Mouse (Mus musculus) embryonic facial prominence, embryonic 13.5 days (tissue): Measurements from ENCODE around the gene Mmp15. TPM values are rescaled to one million over a fixed set of nuclear protein-coding genes. Genes with fewer than 3 reads are reported as not detected.
A peak's percentile ranks its signal among the peaks of the same experiment; 100 is the strongest.

Experiments
- ATAC-seq: fragments of 200-750 bp; cut with Nextera tagmentation; 2 replicates; pipeline ENCODE4 v1.8.0; 2017; ENCODE audit warnings: low read depth; ENCODE audit not compliant: insufficient number of reproducible peaks, insufficient read depth, low FRiP score, low TSS enrichment
- H3K27ac ChIP-seq: fragments of 300-500 bp; sonication (generic); 2 replicates; pipeline ENCODE4 v1.5.1; 2015; ENCODE audit warnings: moderate library complexity, mild to moderate bottlenecking, inconsistent platforms
- H3K27me3 ChIP-seq: fragments of 300-500 bp; sonication (generic); 2 replicates; pipeline ENCODE4 v1.6.1; 2015; ENCODE audit warnings: mild to moderate bottlenecking, inconsistent platforms
- H3K36me3 ChIP-seq: fragments of 300-500 bp; sonication (generic); 2 replicates; pipeline ENCODE4 v1.6.1; 2015; ENCODE audit warnings: mild to moderate bottlenecking, inconsistent platforms
- H3K4me1 ChIP-seq: fragments of 300-500 bp; sonication (generic); 2 replicates; pipeline ENCODE4 v1.6.1; 2015; ENCODE audit warnings: inconsistent platforms
- H3K4me2 ChIP-seq: fragments of 300-500 bp; sonication (generic); 2 replicates; pipeline ENCODE4 v1.6.1; 2015; ENCODE audit warnings: moderate library complexity, mild to moderate bottlenecking, inconsistent platforms
- H3K4me3 ChIP-seq: fragments of 300-500 bp; sonication (generic); 2 replicates; pipeline ENCODE4 v1.5.1; 2015; ENCODE audit warnings: mild to moderate bottlenecking, inconsistent platforms
- H3K9ac ChIP-seq: fragments of 300-500 bp; sonication (generic); 2 replicates; pipeline ENCODE4 v1.6.1; 2015; ENCODE audit warnings: mild to moderate bottlenecking, inconsistent platforms
- H3K9me3 ChIP-seq: fragments of 300-500 bp; sonication (generic); 2 replicates; pipeline ENCODE4 v1.6.1; 2016; ENCODE audit warnings: inconsistent platforms
- WGBS: fragments of 180-500 bp; shearing (Covaris S2); methylation state at CpG from one replicate; pipeline ENCODE4 v1.1.7; 2015; ENCODE audit warnings: mixed read lengths; 5-methylcytosine and 5-hydroxymethylcytosine counted together
- polyA plus RNA-seq: library from polyadenylated mRNA; unstranded; fragments of >200 nt; fragmentation: Nextera tagmentation; extraction: Ambion mirVana; gene quantifications from 2 replicates; pipeline ENCODE4 v1.2.1, GENCODE M21; 2015

Mmp15 gene
- polyA plus RNA-seq, 1 experiment from 2014 or later: 8.5 TPM

- Histone ChIP-seq H3K27ac (no peak overlapping the region), H3K27me3 (peaks cover 3% of the 10 kb centered on the region; the same call in 1 of the 2 replicates), H3K4me3 (no peak overlapping the region), H3K36me3 (peaks cover 61% of the 10 kb centered on the region), H3K9ac (no peak overlapping the region), H3K4me1 (peaks cover 22% of the 10 kb centered on the region), H3K4me2 (no peak overlapping the region), H3K9me3 (no peaks in the 10 kb centered on the region)
- WGBS: 42% methylated on average over 5 of the region's 5 CpGs
- no peak for ATAC-seq
Observed at GRCm38 (mm10) chr8:95324646-95325045, 27.4 kb upstream of the Mmp15 start.

- Histone ChIP-seq H3K4me1 (peaks cover 22% of the 10 kb centered on the region), H3K4me2 (no peak overlapping the region), H3K4me3 (no peak overlapping the region), H3K27ac (no peak overlapping the region), H3K9ac (no peak overlapping the region), H3K9me3 (no peaks in the 10 kb centered on the region), H3K27me3 (no peaks in the 10 kb centered on the region), H3K36me3 (peaks cover 61% of the 10 kb centered on the region)
- no peak for ATAC-seq
- 92% methylated on average over 5 of the region's 5 CpGs for WGBS
Observed at GRCm38 (mm10) chr8:95326822-95327221, 25.2 kb upstream of the Mmp15 start.

GRCm38 (mm10) chr8:95327866-95328465 is 24.1 kb upstream of the Mmp15 start:
- H3K4me1 ChIP-seq: peaks cover 25% of the 10 kb centered on the region
- WGBS: 85% methylated on average over 46 of the region's 46 CpGs

GRCm38 (mm10) chr8:95330367-95330766 is 21.7 kb upstream of the Mmp15 start:
- WGBS: 68% methylated on average over 1 of the region's 1 CpGs
- peak overlapping the region; percentile 98 for H3K9ac ChIP-seq
- H3K36me3 ChIP-seq: peaks cover 58% of the 10 kb centered on the region
- H3K4me2 ChIP-seq: peak overlapping the region; percentile 81
- peaks cover 26% of the 10 kb centered on the region for H3K4me1 ChIP-seq
- H3K27me3 ChIP-seq: no peaks in the 10 kb centered on the region
- H3K4me3 ChIP-seq: peak overlapping the region; percentile 84
- H3K27ac ChIP-seq: peak overlapping the region; percentile 99
- no peaks in the 10 kb centered on the region for H3K9me3 ChIP-seq
- ATAC-seq: no peak

More at GRCm38 (mm10) chr8:95327866-95328465, 24.1 kb upstream of the Mmp15 start:
- no peak overlapping the region for H3K27ac ChIP-seq
- no peak overlapping the region for H3K9ac ChIP-seq
- no peak overlapping the region for H3K4me3 ChIP-seq
- H3K9me3 ChIP-seq: no peaks in the 10 kb centered on the region
- peaks cover 61% of the 10 kb centered on the region for H3K36me3 ChIP-seq
- H3K4me2 ChIP-seq: no peak overlapping the region
- no peaks in the 10 kb centered on the region for H3K27me3 ChIP-seq
- ATAC-seq: no peak

- H3K36me3 ChIP-seq: peaks cover 51% of the 10 kb centered on the region
- peak; percentile 16; the same call in 1 of the 2 replicates for ATAC-seq
Observed at GRCm38 (mm10) chr8:95331156-95331719, 20.8 kb upstream of the Mmp15 start.

DNA sequence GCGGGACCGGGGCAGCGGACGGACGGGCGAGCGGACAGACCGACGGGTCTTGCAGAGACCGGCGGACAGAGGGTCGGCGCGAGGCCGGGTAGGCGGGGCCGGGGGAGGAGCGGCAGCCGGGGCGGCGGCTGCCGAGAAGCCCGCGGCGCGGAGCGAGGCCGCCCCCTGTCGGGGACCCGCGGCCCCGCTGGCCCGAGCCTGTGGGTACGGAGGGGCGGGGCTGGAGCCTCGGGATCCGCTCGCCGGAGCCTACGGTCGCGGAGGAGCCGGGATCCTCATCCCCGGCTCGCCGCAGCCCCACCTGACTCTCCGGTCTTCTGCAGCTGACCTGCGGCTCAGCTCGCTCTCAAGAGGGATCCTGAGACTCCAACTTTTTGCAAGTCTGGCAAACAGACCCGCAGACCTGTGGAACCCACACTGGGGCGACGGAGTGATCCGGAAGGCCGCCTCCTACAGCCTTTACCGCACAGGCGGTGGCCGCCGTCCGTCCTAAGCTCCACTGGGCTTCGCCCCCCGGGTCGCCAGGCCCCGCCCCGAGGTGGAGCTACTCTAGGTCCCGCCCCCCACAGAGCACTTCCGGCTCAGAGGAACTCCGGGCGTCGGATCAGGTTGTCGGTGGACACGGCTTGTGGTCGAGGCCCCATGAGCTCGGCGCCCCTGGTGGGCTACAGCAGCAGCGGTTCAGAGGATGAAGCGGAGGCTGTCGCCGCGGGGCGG is 20.2 kb upstream of the Mmp15 start, which contains the start of the genes Zfp319 and Usb1:
Zfp319 (minus strand) TSS at position 231 of the 717 bp plus-strand sequence.
Usb1 (plus strand) TSS at position 565 of the 717 bp plus-strand sequence.
- WGBS: under 1% methylated on average over 78 of the region's 80 CpGs
- Histone ChIP-seq H3K9me3 (no peaks in the 10 kb centered on the region), H3K4me3 (peak within 1 kb of the TSS; percentile 84), H3K27me3 (no peaks in the 10 kb centered on the region), H3K4me2 (peak within 1 kb of the TSS; percentile 81), H3K9ac (peak within 1 kb of the TSS; percentile 98), H3K27ac (peak within 1 kb of the TSS; percentile 99), H3K36me3 (peaks cover 45% of the 10 kb centered on the region), H3K4me1 (peaks cover 22% of the 10 kb centered on the region)
- peak; percentile 92 for ATAC-seq

More at GRCm38 (mm10) chr8:95331156-95331719, 20.8 kb upstream of the Mmp15 start:
- no peaks in the 10 kb centered on the region for H3K9me3 ChIP-seq
- H3K4me1 ChIP-seq: peaks cover 26% of the 10 kb centered on the region
- peak overlapping the region; percentile 99 for H3K27ac ChIP-seq
- H3K4me3 ChIP-seq: peak overlapping the region; percentile 84
- H3K27me3 ChIP-seq: no peaks in the 10 kb centered on the region
- peak overlapping the region; percentile 98 for H3K9ac ChIP-seq
- H3K4me2 ChIP-seq: peak overlapping the region; percentile 81
- under 1% methylated on average over 38 of the region's 38 CpGs for WGBS

- Histone ChIP-seq H3K4me3 (peak overlapping the region; percentile 84), H3K9ac (peak overlapping the region; percentile 98), H3K36me3 (peaks cover 44% of the 10 kb centered on the region), H3K4me1 (peaks cover 20% of the 10 kb centered on the region), H3K4me2 (peak overlapping the region; percentile 81), H3K27me3 (no peaks in the 10 kb centered on the region), H3K9me3 (no peaks in the 10 kb centered on the region), H3K27ac (peak overlapping the region; percentile 99)
- 25% methylated on average over 21 of the region's 21 CpGs for WGBS
- ATAC-seq: no peak
Observed at GRCm38 (mm10) chr8:95332437-95333199, 19.4 kb upstream of the Mmp15 start.

- Histone ChIP-seq H3K36me3 (peaks cover 52% of the 10 kb centered on the region), H3K4me3 (no peak overlapping the region), H3K27ac (no peak overlapping the region), H3K4me1 (peaks cover 5% of the 10 kb centered on the region; the same call in 1 of the 2 replicates), H3K9ac (no peak overlapping the region), H3K9me3 (no peaks in the 10 kb centered on the region), H3K27me3 (no peaks in the 10 kb centered on the region), H3K4me2 (no peak overlapping the region)
- WGBS: 91% methylated on average over 1 of the region's 1 CpGs
- no peak for ATAC-seq
Observed at GRCm38 (mm10) chr8:95335706-95336105, 16.4 kb upstream of the Mmp15 start.

GRCm38 (mm10) chr8:95336363-95336762 is 15.7 kb upstream of the Mmp15 start:
- no peak for ATAC-seq
- Histone ChIP-seq H3K9me3 (no peaks in the 10 kb centered on the region), H3K36me3 (peaks cover 59% of the 10 kb centered on the region), H3K9ac (no peak overlapping the region), H3K27me3 (no peaks in the 10 kb centered on the region), H3K4me1 (peaks cover 4% of the 10 kb centered on the region; the same call in 1 of the 2 replicates), H3K4me2 (no peak overlapping the region), H3K4me3 (no peak overlapping the region), H3K27ac (no peak overlapping the region)

DNA sequence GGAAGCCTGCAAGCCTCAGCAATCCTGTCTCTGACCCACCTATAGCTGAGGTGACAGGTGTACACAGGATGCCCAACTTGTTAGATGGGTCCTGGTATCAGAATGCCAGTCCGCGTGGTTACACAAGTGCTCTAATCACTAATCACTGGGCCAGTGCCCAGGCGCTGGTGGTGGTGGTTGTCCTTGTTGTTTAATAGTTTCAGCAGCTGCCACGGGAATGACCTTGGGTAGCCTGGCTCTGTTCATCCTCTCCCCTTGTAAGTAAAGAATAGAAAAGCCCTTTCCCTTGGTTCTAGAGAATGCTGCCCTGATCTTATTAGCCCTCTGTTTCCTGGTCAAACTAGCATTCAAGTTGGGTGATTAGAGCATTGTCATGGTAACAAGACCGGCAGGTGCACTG is 10.3 kb upstream of the Mmp15 start:
- Histone ChIP-seq H3K27ac (no peak overlapping the region), H3K4me3 (no peak overlapping the region), H3K9me3 (no peaks in the 10 kb centered on the region), H3K4me1 (no peaks in the 10 kb centered on the region), H3K9ac (no peak overlapping the region), H3K4me2 (no peak overlapping the region), H3K36me3 (peaks cover 78% of the 10 kb centered on the region), H3K27me3 (no peaks in the 10 kb centered on the region)
- 66% methylated on average over 5 of the region's 5 CpGs for WGBS
- no peak for ATAC-seq

- H3K36me3 ChIP-seq: peaks cover 54% of the 10 kb centered on the region
Observed at GRCm38 (mm10) chr8:95344668-95345067, 7.4 kb upstream of the Mmp15 start.

More at GRCm38 (mm10) chr8:95344668-95345067, 7.4 kb upstream of the Mmp15 start:
- Histone ChIP-seq H3K27me3 (peaks cover 2% of the 10 kb centered on the region), H3K9ac (no peak overlapping the region), H3K9me3 (no peaks in the 10 kb centered on the region), H3K4me2 (no peak overlapping the region), H3K27ac (no peak overlapping the region), H3K4me3 (no peak overlapping the region), H3K4me1 (peaks cover 17% of the 10 kb centered on the region)
- no peak for ATAC-seq
- 76% methylated on average over 6 of the region's 6 CpGs for WGBS
